Mouse (Mus musculus) C2C12 (cell line): ENCODE measurements around the gene Jsrp1. TPM values are rescaled to one million over a fixed set of nuclear protein-coding genes. Genes with fewer than 3 reads are reported as not detected.
A peak's percentile ranks its signal among the peaks of the same experiment; 100 is the strongest.

Source experiments
- H3K27me3 ChIP-seq: one replicate; pipeline ENCODE4 v1.6.1; 2011; ENCODE audit not compliant: control insufficient read depth, insufficient read depth, insufficient read length
- H3K36me3 ChIP-seq: one replicate; pipeline ENCODE4 v1.6.1; 2011; ENCODE audit not compliant: control insufficient read depth, insufficient read depth
- H3K4me3 ChIP-seq: one replicate; pipeline ENCODE4 v1.5.1; 2011; ENCODE audit warnings: mild to moderate bottlenecking, control low read depth; ENCODE audit not compliant: poor library complexity, insufficient read depth, severe bottlenecking
- H3K79me2 ChIP-seq: one replicate; pipeline ENCODE4 v1.6.1; 2011; ENCODE audit not compliant: control insufficient read depth, insufficient read depth
- H3K79me3 ChIP-seq: one replicate; pipeline ENCODE4 v1.6.1; 2011; ENCODE audit warnings: low read depth, control low read depth
- H3ac ChIP-seq: one replicate; pipeline ENCODE3; 2011; ENCODE audit warnings: low read depth; ENCODE audit not compliant: control insufficient read depth, insufficient read length
- CEBPB ChIP-seq: IDR thresholded peaks from one replicate; pipeline ENCODE4 v1.6.1; 2011; ENCODE audit warnings: low read depth, mild to moderate bottlenecking, control low read depth, moderate library complexity
- CTCF ChIP-seq: IDR thresholded peaks from one replicate; pipeline ENCODE4 v1.5.1; 2011; ENCODE audit not compliant: control insufficient read depth, insufficient read depth, insufficient read length
- FOSL1 ChIP-seq: IDR thresholded peaks from one replicate; pipeline ENCODE4 v1.8.0; 2011; ENCODE audit warnings: mild to moderate bottlenecking, low read length; ENCODE audit not compliant: poor library complexity, insufficient read depth, severe bottlenecking
- MAX ChIP-seq: IDR thresholded peaks from one replicate; pipeline ENCODE4 v1.6.1; 2011; ENCODE audit warnings: mild to moderate bottlenecking, control low read depth
- MYOD1 ChIP-seq: IDR thresholded peaks from one replicate; pipeline ENCODE4 v1.6.1; 2011; ENCODE audit warnings: low read depth; ENCODE audit not compliant: control insufficient read depth, insufficient read length
- MYOG ChIP-seq: IDR thresholded peaks from one replicate; pipeline ENCODE4 v1.6.1; 2011; ENCODE audit not compliant: control insufficient read depth, insufficient read length; ENCODE audit errors: extremely low read depth
- USF1 ChIP-seq: IDR thresholded peaks from one replicate; pipeline ENCODE4 v1.6.1; 2011; ENCODE audit warnings: low read depth, mild to moderate bottlenecking, control low read depth, moderate library complexity
- polyA plus RNA-seq: library from polyadenylated mRNA; unstranded; fragments of >200 nt; fragmentation: generic; extraction: Trizol; gene quantifications from one replicate; pipeline ENCODE4 v1.2.1, GENCODE M21; 2012; ENCODE audit warnings: missing spikeins

The Jsrp1 gene
- polyA plus RNA-seq, 1 experiment = 29.2 TPM

DNA sequence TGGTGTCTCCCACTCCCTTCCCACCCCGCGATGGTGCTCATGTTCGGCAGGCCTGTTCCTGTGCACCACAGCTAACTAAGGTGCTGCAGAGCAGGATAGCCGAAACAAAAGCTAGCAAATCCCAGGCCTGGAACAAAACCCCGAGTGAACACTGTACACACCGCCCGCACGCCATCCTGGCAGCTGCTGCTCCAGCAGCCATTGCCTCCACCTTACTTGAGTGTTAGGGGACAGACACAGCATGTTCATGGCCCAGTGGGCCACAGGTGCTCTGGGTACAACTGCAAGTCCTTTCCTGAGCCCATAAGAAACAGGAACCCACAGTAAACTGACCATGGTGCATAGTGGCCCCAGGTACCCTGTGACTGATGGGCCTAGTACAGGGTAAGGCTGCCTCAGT is 18.5 kb downstream of the Jsrp1 start:
- peaks cover 47% of the 10 kb centered on the region for H3K79me2 ChIP-seq
- H3K79me3 ChIP-seq = peaks cover 29% of the 10 kb centered on the region
- no peaks in the 10 kb centered on the region for H3K27me3 ChIP-seq
- H3K36me3 ChIP-seq = peaks cover 65% of the 10 kb centered on the region
- no peak for TF ChIP-seq MYOD1
- no peak for TF ChIP-seq CEBPB
- no peak for TF ChIP-seq USF1
- no peak overlapping the region for H3K4me3 ChIP-seq
- no peak overlapping the region for H3ac ChIP-seq

DNA sequence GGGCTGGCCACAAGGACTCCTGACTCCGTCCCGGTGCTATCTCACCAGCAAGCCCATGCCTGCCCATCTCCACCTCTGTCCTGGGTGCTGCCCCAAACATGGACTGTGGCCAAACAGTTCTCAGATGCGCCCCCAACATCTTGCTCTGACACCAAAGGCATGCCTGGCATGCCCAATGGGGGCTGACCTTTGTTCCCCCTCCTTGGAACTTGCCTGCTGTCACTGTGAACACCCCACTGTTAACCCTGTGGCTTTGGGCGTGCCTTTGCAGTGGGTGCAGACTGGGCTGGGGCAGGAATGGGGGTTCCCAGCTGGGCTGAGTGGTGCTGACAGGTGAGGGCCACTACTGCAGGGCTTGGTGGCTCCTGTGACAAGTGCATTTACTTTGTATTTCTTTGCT is 19.5 kb downstream of the Jsrp1 start:
- H3K79me3 ChIP-seq = peaks cover 20% of the 10 kb centered on the region
- H3ac ChIP-seq = no peak overlapping the region
- peaks cover 66% of the 10 kb centered on the region for H3K36me3 ChIP-seq
- peak; percentile 3 for TF ChIP-seq MYOD1
- no peak for TF ChIP-seq CTCF
- peaks cover 38% of the 10 kb centered on the region for H3K79me2 ChIP-seq
- H3K4me3 ChIP-seq = no peak overlapping the region
- no peaks in the 10 kb centered on the region for H3K27me3 ChIP-seq

DNA sequence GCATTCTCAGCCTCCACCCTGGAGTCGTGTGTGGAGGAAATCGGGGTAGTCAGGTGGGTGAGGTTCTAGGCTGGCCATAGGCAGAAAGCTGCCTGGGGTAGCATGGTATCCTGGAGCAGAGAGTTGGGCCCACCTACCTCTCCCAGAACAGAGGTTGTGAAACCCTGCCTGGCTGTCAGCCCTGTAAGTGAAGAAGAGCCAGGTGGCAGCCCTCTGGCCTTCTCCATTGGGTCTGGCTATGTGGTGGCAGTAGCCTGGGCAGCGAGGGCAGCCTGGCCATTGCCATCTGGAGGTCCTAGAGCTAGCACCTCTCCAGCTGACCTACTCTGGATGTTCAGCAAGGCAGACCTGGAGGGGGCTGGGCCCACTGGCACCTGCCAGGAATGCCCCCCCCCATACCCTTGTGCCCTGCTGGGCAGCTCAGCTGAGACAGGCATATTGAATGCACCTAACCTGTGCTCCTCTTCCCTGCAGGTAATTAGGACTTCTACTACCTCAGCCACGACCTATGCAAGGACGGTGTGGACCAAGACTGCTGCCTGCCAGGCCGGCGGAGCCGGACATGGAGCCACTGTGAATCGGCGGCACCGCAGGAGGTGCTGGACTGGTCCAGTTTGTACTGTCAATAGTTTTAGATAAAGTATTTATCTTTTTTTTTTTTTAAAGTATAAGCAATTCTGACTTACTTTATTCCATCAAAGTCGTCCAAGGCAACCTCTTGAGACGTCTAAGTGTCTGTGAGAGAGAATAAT is 20.1 kb downstream of the Jsrp1 start:
- H3K4me3 ChIP-seq = no peak overlapping the region
- TF ChIP-seq MYOG (no peak), CEBPB (no peak), MAX (no peak), CTCF (no peak), MYOD1 (no peak), FOSL1 (no peak), USF1 (no peak)
- H3K36me3 ChIP-seq = peaks cover 70% of the 10 kb centered on the region
- peaks cover 17% of the 10 kb centered on the region for H3K79me3 ChIP-seq
- H3K27me3 ChIP-seq = no peaks in the 10 kb centered on the region
- no peak overlapping the region for H3ac ChIP-seq
- H3K79me2 ChIP-seq = peaks cover 32% of the 10 kb centered on the region

DNA sequence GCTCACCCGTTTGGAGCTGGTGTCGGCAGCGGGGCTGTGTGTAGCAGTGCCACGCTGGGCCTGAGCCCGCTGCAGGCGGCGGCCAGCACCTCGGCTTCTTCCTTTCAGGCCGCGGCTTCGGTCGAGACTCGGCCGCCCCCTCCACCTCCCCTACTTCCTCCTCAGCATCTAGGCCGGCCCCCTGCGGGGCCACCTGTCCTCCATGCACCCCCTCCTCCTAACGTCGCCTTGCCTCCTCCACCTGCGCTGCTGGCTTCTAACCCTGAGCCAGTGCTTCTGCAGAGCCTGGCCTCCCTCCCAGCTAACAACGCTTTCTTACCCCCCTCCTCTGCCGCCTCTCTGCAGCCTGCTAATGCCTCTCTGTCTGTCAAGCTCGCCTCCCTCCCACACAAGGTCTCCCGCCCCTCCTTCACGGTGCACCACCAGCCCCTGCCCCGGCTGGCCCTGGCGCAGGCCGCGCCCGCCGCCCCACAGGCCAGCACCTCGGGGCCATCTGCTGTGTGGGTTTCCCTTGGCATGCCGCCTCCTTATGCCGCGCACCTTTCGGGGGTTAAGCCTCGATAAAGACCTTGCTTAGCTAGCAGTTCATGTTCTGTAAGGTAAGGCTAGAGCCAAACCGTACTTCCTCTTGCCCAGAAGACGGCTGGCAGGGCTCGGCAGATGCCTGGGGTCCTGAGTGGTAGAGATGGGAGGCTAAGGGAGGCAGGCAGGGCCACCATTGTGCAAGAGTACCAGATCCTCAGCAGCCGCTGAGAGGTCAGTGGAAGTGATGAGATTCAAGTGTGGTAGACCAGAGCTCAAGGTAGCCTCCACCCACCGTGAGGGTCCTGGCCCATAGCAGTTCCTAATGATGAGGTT is 20.9 kb downstream of the Jsrp1 start:
- no peak for TF ChIP-seq CEBPB
- no peak for TF ChIP-seq MAX
- no peak for TF ChIP-seq FOSL1
- no peak for TF ChIP-seq CTCF
- no peak for TF ChIP-seq MYOG
- no peak for TF ChIP-seq USF1
- no peak for TF ChIP-seq MYOD1
- H3K27me3 ChIP-seq = no peaks in the 10 kb centered on the region
- peaks cover 78% of the 10 kb centered on the region for H3K36me3 ChIP-seq
- H3K4me3 ChIP-seq = no peak overlapping the region
- no peak overlapping the region for H3ac ChIP-seq
- peaks cover 24% of the 10 kb centered on the region for H3K79me2 ChIP-seq
- peaks cover 14% of the 10 kb centered on the region for H3K79me3 ChIP-seq

DNA sequence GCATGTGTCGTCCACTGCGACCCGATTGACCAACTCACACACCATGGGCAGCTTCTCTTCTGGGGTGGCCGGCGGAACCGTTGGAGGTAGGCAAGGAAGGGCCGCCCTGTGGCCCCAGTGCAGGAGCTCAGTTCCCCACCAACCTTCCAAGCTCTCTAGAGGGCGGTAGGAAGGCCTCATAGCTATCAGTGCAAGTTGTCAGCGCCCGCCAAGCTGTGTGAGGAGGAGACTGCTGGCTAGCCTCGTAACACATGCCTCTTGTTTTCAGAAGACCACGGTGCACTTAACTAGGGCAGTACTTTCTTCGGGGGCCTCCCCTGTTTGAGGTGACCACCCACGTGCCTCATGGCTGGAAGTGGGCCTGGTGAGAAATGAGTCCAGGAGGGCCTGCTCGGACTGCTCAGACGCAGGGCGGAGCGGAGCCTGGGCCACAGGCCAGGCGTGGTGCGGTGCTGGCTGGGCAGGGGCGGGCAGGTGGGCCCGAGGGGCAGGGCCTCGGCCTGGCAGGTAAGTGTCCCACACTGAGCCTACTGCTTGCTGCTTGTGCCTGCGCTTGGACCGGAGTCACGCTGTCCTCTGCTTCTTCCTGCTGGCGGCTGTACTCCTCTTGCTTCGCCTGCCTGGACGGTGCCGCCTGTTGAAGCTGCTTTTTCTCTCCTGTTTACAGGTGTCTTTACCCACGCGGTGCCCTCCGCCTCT is 21.7 kb downstream of the Jsrp1 start:
- H3K79me3 ChIP-seq = peaks cover 6% of the 10 kb centered on the region
- peaks cover 16% of the 10 kb centered on the region for H3K79me2 ChIP-seq
- peaks cover 82% of the 10 kb centered on the region for H3K36me3 ChIP-seq
- H3K27me3 ChIP-seq = no peaks in the 10 kb centered on the region
- no peak overlapping the region for H3K4me3 ChIP-seq
- TF ChIP-seq FOSL1 (no peak), MYOD1 (no peak), MYOG (no peak)
- no peak overlapping the region for H3ac ChIP-seq

DNA sequence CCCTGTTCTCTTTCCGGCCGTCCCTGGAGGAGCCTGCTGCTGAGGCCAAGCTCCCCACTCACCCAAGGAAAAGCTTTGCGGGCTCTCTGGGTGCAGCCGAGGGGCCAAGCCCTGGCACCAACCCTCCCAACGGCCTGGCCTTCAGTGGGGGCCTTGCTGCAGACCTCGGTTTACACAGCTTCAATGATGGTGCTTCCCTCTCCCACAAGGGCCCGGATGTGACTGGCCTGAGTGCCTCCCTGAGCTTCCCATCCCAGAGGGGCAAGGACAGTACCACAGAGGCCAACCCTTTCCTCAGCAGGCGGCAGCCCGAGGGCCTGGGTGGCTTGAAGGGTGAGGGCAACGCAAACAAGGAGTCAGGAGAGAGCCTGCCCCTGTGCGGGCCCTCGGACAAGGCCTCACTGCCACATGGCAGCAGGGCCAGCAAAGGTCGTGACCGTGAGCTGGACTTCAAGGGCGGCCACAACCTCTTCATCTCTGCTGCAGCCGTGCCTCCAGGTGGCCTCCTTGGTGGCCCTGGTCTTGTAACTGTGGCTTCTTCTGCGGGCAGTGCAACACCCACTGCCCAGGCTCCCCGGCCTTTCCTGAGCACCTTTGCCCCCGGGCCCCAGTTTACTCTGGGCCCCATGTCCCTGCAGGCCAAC is 22.4 kb downstream of the Jsrp1 start:
- Histone ChIP-seq H3ac (no peak overlapping the region), H3K79me2 (peaks cover 9% of the 10 kb centered on the region), H3K4me3 (no peak overlapping the region), H3K79me3 (no peaks in the 10 kb centered on the region), H3K36me3 (peaks cover 82% of the 10 kb centered on the region), H3K27me3 (no peaks in the 10 kb centered on the region)
- no peak for TF ChIP-seq MYOG
- no peak for TF ChIP-seq MAX
- TF ChIP-seq CEBPB = no peak
- TF ChIP-seq CTCF = no peak
- no peak for TF ChIP-seq MYOD1
- TF ChIP-seq FOSL1 = no peak
- no peak for TF ChIP-seq USF1
